25 mouse cellular contexts compared by ENCODE assay signal in genomic region chr4:155501126-155501525, GRCm38 (mm10). TPM values are rescaled to one million over a fixed set of nuclear protein-coding genes. Genes with fewer than 3 reads are reported as not detected.
"Had no signal": no experiment of that assay in that cellular context is flagged by ENCODE, and none has a peak within 500 bp of the region (broad histone marks: within the 10 kb centered on the region; RNA-seq: fewer than 3 reads in every experiment).

No protein-coding gene starts in this region.

- H3K27me3 ChIP-seq: limb, embryonic 12.5 days; limb, embryonic 15.5 days; midbrain, embryonic 12.5 days; midbrain, embryonic 15.5 days; neural tube, embryonic 12.5 days; neural tube, embryonic 15.5 days had no signal

- H3K27ac ChIP-seq: left cerebral cortex, adult 2 months; limb, embryonic 12.5 days; limb, embryonic 15.5 days; liver, embryonic 14.5 days; macrophage; midbrain, embryonic 12.5 days; midbrain, embryonic 15.5 days; neural tube, embryonic 12.5 days; neural tube, embryonic 15.5 days; stomach, postnatal 0 days had no signal

- H3K4me3 ChIP-seq: left cerebral cortex, adult 2 months; limb, embryonic 12.5 days; limb, embryonic 15.5 days; midbrain, embryonic 12.5 days; midbrain, embryonic 15.5 days; neural tube, embryonic 12.5 days; neural tube, embryonic 15.5 days had no signal

- DNase-seq: kidney, postnatal 10 days; kidney, postnatal 36 days; layer of hippocampus, postnatal 36 days; left cerebral cortex, postnatal 4 days; liver, postnatal 0 days; lung, embryonic 14.5 days; right cerebral cortex, adult 18-20 months; right cerebral cortex, postnatal 14 days; right cerebral cortex, postnatal 4 days; thymus, adult 2 months; thymus, postnatal 14 days; thymus, postnatal 4 days had no signal

RNA-seq across cellular contexts. Expression of gene Tmem52, which starts 32.2 kb away (rescaled TPM):
- total RNA-seq: left cerebral cortex, postnatal 4 days; megakaryocyte, adult 5-6 weeks had no signal
- polyA plus RNA-seq: limb, embryonic 12.5 days; liver, embryonic 11.5 days; liver, embryonic 14.5 days; lung, embryonic 14.5 days; macrophage; neural tube, embryonic 12.5 days; stomach, embryonic 14.5 days; stomach, postnatal 0 days had no signal
